Mouse (Mus musculus): ENCODE measurements around the gene Cacna1d.

Cacna1d gene

GRCm38 (mm10) chr14:30270350-30270749, 220.9 kb downstream of the Cacna1d start:
- no peak for DNase-seq (ENCODE audit: low spot score)

- no peak for DNase-seq (ENCODE audit: low spot score)
These were observed 225.5 kb downstream of the Cacna1d start for GRCm38 (mm10) chr14:30265728-30266127.

GRCm38 (mm10) chr14:30261561-30262251, 229.5 kb downstream of the Cacna1d start:
- no peak for DNase-seq (ENCODE audit: low spot score)

- no peak for DNase-seq (ENCODE audit: low spot score)
These were observed 233.6 kb downstream of the Cacna1d start for GRCm38 (mm10) chr14:30257626-30258025.

GRCm38 (mm10) chr14:30256486-30256885, 234.8 kb downstream of the Cacna1d start:
- DNase-seq (ENCODE audit: low spot score), result no peak

- DNase-seq (ENCODE audit: low spot score), result no peak
These were observed 235.4 kb downstream of the Cacna1d start for GRCm38 (mm10) chr14:30255701-30256400.

GRCm38 (mm10) chr14:30254776-30255175, 236.5 kb downstream of the Cacna1d start:
- DNase-seq (ENCODE audit: low spot score), result no peak

- DNase-seq (ENCODE audit: low spot score), result no peak
These were observed 238.4 kb downstream of the Cacna1d start for GRCm38 (mm10) chr14:30252824-30253223.

GRCm38 (mm10) chr14:30251351-30251750, 239.9 kb downstream of the Cacna1d start:
- no peak for DNase-seq (ENCODE audit: low spot score)

- no peak for DNase-seq (ENCODE audit: low spot score)
These were observed 241.7 kb downstream of the Cacna1d start for GRCm38 (mm10) chr14:30249591-30249990.

- DNase-seq (ENCODE audit: low spot score), result no peak
These were observed 242.4 kb downstream of the Cacna1d start for GRCm38 (mm10) chr14:30248811-30249210.

- no peak for DNase-seq (ENCODE audit: low spot score)
These were observed 243.1 kb downstream of the Cacna1d start for GRCm38 (mm10) chr14:30248121-30248520.

GRCm38 (mm10) chr14:30247606-30248005, 243.6 kb downstream of the Cacna1d start:
- no peak for DNase-seq (ENCODE audit: low spot score)

GRCm38 (mm10) chr14:30244776-30245175, 246.5 kb downstream of the Cacna1d start:
- no peak for DNase-seq (ENCODE audit: low spot score)

GRCm38 (mm10) chr14:30242818-30243205, 248.4 kb downstream of the Cacna1d start:
- no peak for DNase-seq (ENCODE audit: low spot score)

GRCm38 (mm10) chr14:30242166-30242817, 249.0 kb downstream of the Cacna1d start:
- no peak for DNase-seq (ENCODE audit: low spot score)

- no peak for DNase-seq (ENCODE audit: low spot score)
These were observed 250.2 kb downstream of the Cacna1d start for GRCm38 (mm10) chr14:30240916-30241515.

- DNase-seq (ENCODE audit: low spot score), result no peak
These were observed 252.4 kb downstream of the Cacna1d start for GRCm38 (mm10) chr14:30238807-30239206.

- no peak for DNase-seq (ENCODE audit: low spot score)
These were observed 266.1 kb downstream of the Cacna1d start for GRCm38 (mm10) chr14:30225161-30225560.

- DNase-seq (ENCODE audit: low spot score), result no peak
These were observed 269.2 kb downstream of the Cacna1d start for GRCm38 (mm10) chr14:30222101-30222500.

- no peak for DNase-seq (ENCODE audit: low spot score)
These were observed 271.4 kb downstream of the Cacna1d start for GRCm38 (mm10) chr14:30219851-30220250.

GRCm38 (mm10) chr14:30218114-30218513, 273.1 kb downstream of the Cacna1d start:
- peak; percentile 20 for DNase-seq (ENCODE audit: low spot score)

- DNase-seq (ENCODE audit: low spot score), result no peak
These were observed 274.1 kb downstream of the Cacna1d start for GRCm38 (mm10) chr14:30217124-30217523.

All from ovary, postnatal 14 days (tissue).